Mouse (Mus musculus): ENCODE data around the gene 6430550D23Rik.

- TF ChIP-seq CTCF (IDR thresholded peaks at IDR 0.05; ENCODE audit: extremely low read depth, insufficient read depth, low read length) (no peak), POLR2A (IDR thresholded peaks at IDR 0.05; ENCODE audit: extremely low read depth, insufficient read depth, low read length) (no peak)
These were observed 15.9 kb downstream of the 6430550D23Rik start for GRCm38 (mm10) chr2:155991863-155992321.

Measured in cortical plate, adult 2 months (tissue).